Mouse (Mus musculus) embryonic facial prominence, embryonic 15.5 days (tissue): ENCODE measurements around the gene Ppp2r2c. TPM values are rescaled to one million over a fixed set of nuclear protein-coding genes. Genes with fewer than 3 reads are reported as not detected.

Experiments
- ATAC-seq: fragments of 200-750 bp; cut with Nextera tagmentation; 2 replicates; pipeline ENCODE4 v1.8.0; 2017; ENCODE audit warnings: low read depth, moderate TSS enrichment; ENCODE audit not compliant: insufficient number of reproducible peaks, low FRiP score, low TSS enrichment
- H3K27ac ChIP-seq: fragments of 300-500 bp; sonication (generic); replicated peaks from 2 replicates; pipeline ENCODE4 v1.5.1; 2015; ENCODE audit warnings: mild to moderate bottlenecking, inconsistent platforms
- H3K27me3 ChIP-seq: fragments of 300-500 bp; sonication (generic); 2 replicates; pipeline ENCODE4 v1.6.1; 2015; ENCODE audit warnings: inconsistent platforms
- H3K36me3 ChIP-seq: fragments of 300-500 bp; sonication (generic); 2 replicates; pipeline ENCODE4 v1.6.1; 2015; ENCODE audit warnings: mild to moderate bottlenecking, inconsistent platforms
- H3K4me1 ChIP-seq: fragments of 300-500 bp; sonication (generic); 2 replicates; pipeline ENCODE4 v1.6.1; 2015; ENCODE audit warnings: inconsistent platforms
- H3K4me2 ChIP-seq: fragments of 300-500 bp; sonication (generic); replicated peaks from 2 replicates; pipeline ENCODE4 v1.6.1; 2015; ENCODE audit warnings: mild to moderate bottlenecking, inconsistent platforms
- H3K4me3 ChIP-seq: fragments of 300-500 bp; sonication (generic); replicated peaks from 2 replicates; pipeline ENCODE4 v1.5.1; 2015; ENCODE audit warnings: mild to moderate bottlenecking, inconsistent platforms
- H3K9ac ChIP-seq: fragments of 300-500 bp; sonication (generic); 2 replicates; pipeline ENCODE4 v1.6.1; 2015; ENCODE audit warnings: inconsistent platforms
- H3K9me3 ChIP-seq: fragments of 300-500 bp; sonication (generic); replicated peaks from 2 replicates; pipeline ENCODE4 v1.6.1; 2016; ENCODE audit warnings: inconsistent platforms
- WGBS: fragments of 180-500 bp; shearing (Covaris S2); methylation state at CpG from one replicate; pipeline ENCODE4 v1.1.7; 2015; 5-methylcytosine and 5-hydroxymethylcytosine counted together
- polyA plus RNA-seq: library from polyadenylated mRNA; unstranded; fragments of >200 nt; fragmentation: Nextera tagmentation; extraction: Ambion mirVana; gene quantifications from 2 replicates; pipeline ENCODE4 v1.2.1, GENCODE M21; 2015

Ppp2r2c gene
- polyA plus RNA-seq, 1 experiment from 2014 or later: 1.0 TPM

GRCm38 (mm10) chr5:36888501-36888900, 20.2 kb downstream of the Ppp2r2c start:
- H3K36me3 ChIP-seq: no peaks in the 10 kb centered on the region

GRCm38 (mm10) chr5:36888911-36889310, 20.6 kb downstream of the Ppp2r2c start:
- H3K9me3 ChIP-seq: no peaks in the 10 kb centered on the region
- no peak overlapping the region for H3K27ac ChIP-seq
- no peak overlapping the region for H3K4me2 ChIP-seq
- WGBS: 85% methylated on average over 11 of the region's 11 CpGs
- H3K36me3 ChIP-seq: no peaks in the 10 kb centered on the region
- H3K27me3 ChIP-seq: no peaks in the 10 kb centered on the region
- no peak overlapping the region for H3K4me3 ChIP-seq
- no peak for ATAC-seq
- H3K4me1 ChIP-seq: no peaks in the 10 kb centered on the region
- H3K9ac ChIP-seq: no peak overlapping the region

More at GRCm38 (mm10) chr5:36888501-36888900, 20.2 kb downstream of the Ppp2r2c start:
- no peaks in the 10 kb centered on the region for H3K27me3 ChIP-seq
- no peak overlapping the region for H3K9ac ChIP-seq
- WGBS: 81% methylated on average over 8 of the region's 8 CpGs
- no peak for ATAC-seq
- no peak overlapping the region for H3K4me3 ChIP-seq
- no peaks in the 10 kb centered on the region for H3K4me1 ChIP-seq
- H3K27ac ChIP-seq: no peak overlapping the region
- no peaks in the 10 kb centered on the region for H3K9me3 ChIP-seq
- no peak overlapping the region for H3K4me2 ChIP-seq

GRCm38 (mm10) chr5:36889380-36889886, 21.1 kb downstream of the Ppp2r2c start:
- H3K4me1 ChIP-seq: no peaks in the 10 kb centered on the region
- H3K9me3 ChIP-seq: no peaks in the 10 kb centered on the region
- no peaks in the 10 kb centered on the region for H3K36me3 ChIP-seq
- H3K27ac ChIP-seq: no peak overlapping the region
- H3K4me3 ChIP-seq: no peak overlapping the region
- H3K27me3 ChIP-seq: no peaks in the 10 kb centered on the region
- no peak for ATAC-seq
- 82% methylated on average over 2 of the region's 2 CpGs for WGBS
- no peak overlapping the region for H3K4me2 ChIP-seq
- H3K9ac ChIP-seq: no peak overlapping the region

GRCm38 (mm10) chr5:36890794-36891193, 22.5 kb downstream of the Ppp2r2c start:
- H3K27me3 ChIP-seq: no peaks in the 10 kb centered on the region
- no peak overlapping the region for H3K9ac ChIP-seq
- H3K4me1 ChIP-seq: no peaks in the 10 kb centered on the region
- H3K4me3 ChIP-seq: no peak overlapping the region
- H3K4me2 ChIP-seq: no peak overlapping the region
- no peaks in the 10 kb centered on the region for H3K36me3 ChIP-seq
- H3K27ac ChIP-seq: no peak overlapping the region
- WGBS: 46% methylated on average over 9 of the region's 9 CpGs
- H3K9me3 ChIP-seq: no peaks in the 10 kb centered on the region
- no peak for ATAC-seq

GRCm38 (mm10) chr5:36891793-36892470, 23.6 kb downstream of the Ppp2r2c start:
- H3K27ac ChIP-seq: no peak overlapping the region
- no peak overlapping the region for H3K4me2 ChIP-seq
- no peak for ATAC-seq
- no peaks in the 10 kb centered on the region for H3K9me3 ChIP-seq
- H3K36me3 ChIP-seq: no peaks in the 10 kb centered on the region
- no peaks in the 10 kb centered on the region for H3K27me3 ChIP-seq
- H3K4me1 ChIP-seq: no peaks in the 10 kb centered on the region
- H3K9ac ChIP-seq: no peak overlapping the region
- WGBS: 53% methylated on average over 4 of the region's 4 CpGs
- H3K4me3 ChIP-seq: no peak overlapping the region

- no peaks in the 10 kb centered on the region for H3K36me3 ChIP-seq
- 72% methylated on average over 9 of the region's 9 CpGs for WGBS
- H3K27ac ChIP-seq: no peak overlapping the region
- H3K27me3 ChIP-seq: 0 out of 2 replicates have a peak, but pooled peaks cover 4% of the 10 kb centered on the region
- no peaks in the 10 kb centered on the region for H3K9me3 ChIP-seq
- H3K9ac ChIP-seq: no peak overlapping the region
- H3K4me2 ChIP-seq: no peak overlapping the region
- no peak for ATAC-seq
- no peaks in the 10 kb centered on the region for H3K4me1 ChIP-seq
- H3K4me3 ChIP-seq: no peak overlapping the region
Measured at GRCm38 (mm10) chr5:36893263-36893662, 24.9 kb downstream of the Ppp2r2c start.

- ATAC-seq: no peak
- Histone ChIP-seq H3K27ac (no peak overlapping the region), H3K4me1 (no peaks in the 10 kb centered on the region), H3K9me3 (no peaks in the 10 kb centered on the region), H3K36me3 (no peaks in the 10 kb centered on the region), H3K27me3 (0 out of 2 replicates have a peak, but pooled peaks cover 4% of the 10 kb centered on the region), H3K9ac (no peak overlapping the region), H3K4me2 (no peak overlapping the region), H3K4me3 (no peak overlapping the region)
- 62% methylated on average over 10 of the region's 10 CpGs for WGBS
Measured at GRCm38 (mm10) chr5:36894070-36894469, 25.8 kb downstream of the Ppp2r2c start.

- Histone ChIP-seq H3K27ac (no peak overlapping the region), H3K9me3 (no peaks in the 10 kb centered on the region), H3K4me3 (no peak overlapping the region), H3K36me3 (no peaks in the 10 kb centered on the region), H3K27me3 (0 out of 2 replicates have a peak, but pooled peaks cover 4% of the 10 kb centered on the region), H3K9ac (no peak overlapping the region), H3K4me1 (no peaks in the 10 kb centered on the region), H3K4me2 (no peak overlapping the region)
- no peak for ATAC-seq
- WGBS: 65% methylated on average over 6 of the region's 6 CpGs
Measured at GRCm38 (mm10) chr5:36894604-36895368, 26.5 kb downstream of the Ppp2r2c start.

- WGBS: 84% methylated on average over 10 of the region's 10 CpGs
- no peak overlapping the region for H3K27ac ChIP-seq
- no peak for ATAC-seq
- H3K9ac ChIP-seq: no peak overlapping the region
- no peak overlapping the region for H3K4me2 ChIP-seq
- 0 out of 2 replicates have a peak, but pooled peaks cover 4% of the 10 kb centered on the region for H3K27me3 ChIP-seq
- no peak overlapping the region for H3K4me3 ChIP-seq
- no peaks in the 10 kb centered on the region for H3K36me3 ChIP-seq
- H3K9me3 ChIP-seq: no peaks in the 10 kb centered on the region
- no peaks in the 10 kb centered on the region for H3K4me1 ChIP-seq
Measured at GRCm38 (mm10) chr5:36895621-36896573, 27.6 kb downstream of the Ppp2r2c start.

- H3K4me3 ChIP-seq: no peak overlapping the region
- WGBS: 81% methylated on average over 8 of the region's 8 CpGs
- no peaks in the 10 kb centered on the region for H3K9me3 ChIP-seq
- H3K27me3 ChIP-seq: 0 out of 2 replicates have a peak, but pooled peaks cover 4% of the 10 kb centered on the region
- H3K9ac ChIP-seq: no peak overlapping the region
- no peaks in the 10 kb centered on the region for H3K4me1 ChIP-seq
- H3K36me3 ChIP-seq: no peaks in the 10 kb centered on the region
- H3K4me2 ChIP-seq: no peak overlapping the region
- H3K27ac ChIP-seq: no peak overlapping the region
- no peak for ATAC-seq
Measured at GRCm38 (mm10) chr5:36897999-36898398, 29.7 kb downstream of the Ppp2r2c start.
